Mouse (Mus musculus) heart, embryonic 15.5 days (tissue): ENCODE measurements around the gene Pxmp2. TPM values are rescaled to one million over a fixed set of nuclear protein-coding genes. Genes with fewer than 3 reads are reported as not detected.

ENCODE experiments used
- ATAC-seq: fragments of 200-750 bp; cut with Nextera tagmentation; replicated peaks from 2 replicates; pipeline ENCODE4 v1.8.0; 2017; ENCODE audit warnings: low read depth, moderate TSS enrichment; ENCODE audit not compliant: insufficient number of reproducible peaks, insufficient read depth, low FRiP score
- H3K27ac ChIP-seq: fragments of 300-500 bp; sonication (generic); 2 replicates; pipeline ENCODE4 v1.5.1; 2015; ENCODE audit warnings: mild to moderate bottlenecking, inconsistent platforms
- H3K27me3 ChIP-seq: fragments of 300-500 bp; sonication (generic); 2 replicates; pipeline ENCODE4 v1.6.1; 2015; ENCODE audit warnings: inconsistent platforms
- H3K36me3 ChIP-seq: fragments of 300-500 bp; sonication (generic); 2 replicates; pipeline ENCODE4 v1.6.1; 2015; ENCODE audit warnings: mild to moderate bottlenecking, inconsistent platforms
- H3K4me1 ChIP-seq: fragments of 300-500 bp; sonication (generic); replicated peaks from 2 replicates; pipeline ENCODE4 v1.6.1; 2015; ENCODE audit warnings: inconsistent platforms
- H3K4me2 ChIP-seq: fragments of 300-500 bp; sonication (generic); 2 replicates; pipeline ENCODE4 v1.6.1; 2015; ENCODE audit warnings: inconsistent platforms, mild to moderate bottlenecking, moderate library complexity
- H3K4me3 ChIP-seq: fragments of 300-500 bp; sonication (generic); 2 replicates; pipeline ENCODE4 v1.5.1; 2015; ENCODE audit warnings: mild to moderate bottlenecking, inconsistent platforms
- H3K9ac ChIP-seq: fragments of 300-500 bp; sonication (generic); 2 replicates; pipeline ENCODE4 v1.6.1; 2015; ENCODE audit warnings: mild to moderate bottlenecking, inconsistent platforms
- H3K9me3 ChIP-seq: fragments of 300-500 bp; sonication (generic); replicated peaks from 2 replicates; pipeline ENCODE4 v1.6.1; 2016; ENCODE audit warnings: inconsistent platforms
- WGBS: fragments of 180-500 bp; shearing (Covaris S2); methylation state at CpG from one replicate; pipeline ENCODE4 v1.1.7; 2015; ENCODE audit warnings: mixed read lengths; 5-methylcytosine and 5-hydroxymethylcytosine counted together
- polyA plus RNA-seq: library from polyadenylated mRNA; unstranded; fragments of >200 nt; fragmentation: Nextera tagmentation; extraction: Ambion mirVana; gene quantifications from 2 replicates; pipeline ENCODE4 v1.2.1, GENCODE M21; 2015

Pxmp2 gene
- polyA plus RNA-seq = 17.6 and 23.9 TPM in 2 replicates

GRCm38 (mm10) chr5:110285770-110286445 lies at the start of gene Pxmp2, which contains the start of gene Pole:
Pxmp2 (minus strand) TSS chr5:110286186.
Pole (plus strand) TSS chr5:110286306.
- H3K9me3 ChIP-seq = no peaks in the 10 kb centered on the region
- H3K4me3 ChIP-seq = peak within 1 kb of the TSS; percentile 75
- WGBS = under 1% methylated on average over 61 of the region's 64 CpGs
- peak within 1 kb of the TSS; percentile 75 for H3K9ac ChIP-seq
- H3K4me2 ChIP-seq = peak within 1 kb of the TSS; percentile 95
- peaks cover 7% of the 10 kb centered on the region for H3K36me3 ChIP-seq
- H3K27me3 ChIP-seq = no peaks in the 10 kb centered on the region
- ATAC-seq = peak; percentile 100
- peak within 1 kb of the TSS; percentile 61 for H3K27ac ChIP-seq
- peaks cover 16% of the 10 kb centered on the region for H3K4me1 ChIP-seq

DNA sequence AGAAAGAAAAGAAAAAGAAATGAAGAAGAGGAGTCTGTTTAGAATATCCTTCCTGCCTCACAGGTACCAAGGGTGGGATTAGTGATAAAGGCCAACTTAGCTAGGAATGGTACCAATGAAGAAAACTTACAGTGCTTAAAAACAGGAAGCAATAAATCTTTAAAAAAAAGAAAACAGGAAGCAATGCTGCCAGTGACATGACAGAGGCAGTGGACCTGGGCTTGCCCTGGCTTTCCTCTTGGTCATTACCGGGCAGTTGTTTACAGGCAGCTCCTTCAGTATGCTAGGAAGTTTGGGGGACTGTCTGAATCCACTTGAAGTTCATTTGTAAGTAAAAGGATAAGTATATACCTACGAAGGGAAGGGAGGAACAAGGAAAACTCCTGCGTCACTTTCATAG lies 44.5 kb upstream of the Pxmp2 start:
- no peaks in the 10 kb centered on the region for H3K9me3 ChIP-seq
- H3K27me3 ChIP-seq = no peaks in the 10 kb centered on the region
- no peak for ATAC-seq
- 83% methylated on average over 3 of the region's 3 CpGs for WGBS
- H3K27ac ChIP-seq = no peak overlapping the region
- peaks cover 65% of the 10 kb centered on the region for H3K36me3 ChIP-seq
- no peak overlapping the region for H3K9ac ChIP-seq
- no peak overlapping the region for H3K4me2 ChIP-seq
- no peak overlapping the region for H3K4me3 ChIP-seq
- H3K4me1 ChIP-seq = no peaks in the 10 kb centered on the region

GRCm38 (mm10) chr5:110313127-110313526 lies 27.1 kb upstream of the Pxmp2 start:
- H3K9me3 ChIP-seq = no peaks in the 10 kb centered on the region
- no peak overlapping the region for H3K4me2 ChIP-seq
- 87% methylated on average over 3 of the region's 3 CpGs for WGBS
- H3K9ac ChIP-seq = no peak overlapping the region
- H3K4me1 ChIP-seq = no peaks in the 10 kb centered on the region
- H3K27me3 ChIP-seq = no peaks in the 10 kb centered on the region
- H3K36me3 ChIP-seq = peaks cover 43% of the 10 kb centered on the region
- ATAC-seq = no peak
- H3K4me3 ChIP-seq = no peak overlapping the region
- H3K27ac ChIP-seq = no peak overlapping the region

GRCm38 (mm10) chr5:110308861-110309260 lies 22.9 kb upstream of the Pxmp2 start:
- H3K27me3 ChIP-seq = no peaks in the 10 kb centered on the region
- no peak for ATAC-seq
- H3K9me3 ChIP-seq = no peaks in the 10 kb centered on the region
- no peak overlapping the region for H3K4me3 ChIP-seq
- WGBS = 96% methylated on average over 7 of the region's 7 CpGs
- H3K9ac ChIP-seq = no peak overlapping the region
- H3K27ac ChIP-seq = no peak overlapping the region
- no peaks in the 10 kb centered on the region for H3K4me1 ChIP-seq
- no peak overlapping the region for H3K4me2 ChIP-seq
- H3K36me3 ChIP-seq = peaks cover 61% of the 10 kb centered on the region

DNA sequence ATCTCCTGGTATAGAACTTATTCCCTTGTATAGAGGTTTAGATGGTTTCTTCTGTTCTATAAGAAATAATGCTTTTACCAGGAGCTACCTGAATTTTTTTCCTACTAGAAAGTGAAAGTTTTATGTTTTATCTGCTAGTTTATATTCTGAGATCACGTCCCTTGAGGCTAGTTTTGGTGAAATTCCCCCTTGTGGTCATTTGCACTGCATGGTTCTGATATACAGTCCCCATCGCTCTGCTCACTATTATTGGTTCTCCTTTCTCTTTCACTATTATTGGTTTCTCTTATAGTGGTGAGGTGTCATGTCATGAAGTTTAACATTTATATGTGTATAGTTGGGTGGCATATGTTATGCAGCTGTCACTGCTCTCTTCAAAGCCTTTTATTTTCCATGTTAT lies 14.6 kb upstream of the Pxmp2 start:
- Histone ChIP-seq H3K27me3 (no peaks in the 10 kb centered on the region), H3K4me2 (no peak overlapping the region), H3K9ac (no peak overlapping the region), H3K27ac (no peak overlapping the region), H3K9me3 (no peaks in the 10 kb centered on the region), H3K36me3 (peaks cover 35% of the 10 kb centered on the region), H3K4me1 (no peaks in the 10 kb centered on the region), H3K4me3 (no peak overlapping the region)
- no peak for ATAC-seq
- 90% methylated on average over 2 of the region's 2 CpGs for WGBS

DNA sequence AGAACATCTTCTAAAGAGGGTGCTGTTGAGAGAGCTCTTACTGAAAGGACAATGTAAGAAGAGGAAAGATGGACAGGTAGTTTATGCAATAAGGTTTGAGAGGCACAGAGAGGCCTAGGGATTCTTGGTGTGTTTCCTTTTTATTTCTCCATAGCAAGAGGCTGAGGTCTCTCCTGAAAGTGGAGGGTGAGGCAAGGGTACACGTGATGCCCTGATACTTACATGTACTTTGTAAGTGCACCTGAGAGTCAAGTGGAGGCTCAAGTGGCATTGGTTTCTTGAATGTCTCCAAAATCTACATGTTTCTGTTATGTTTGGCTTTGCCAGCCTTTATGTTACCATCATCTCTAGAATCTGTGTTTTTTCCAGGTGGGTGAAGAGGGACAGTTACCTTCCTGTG lies 10.7 kb upstream of the Pxmp2 start:
- H3K4me1 ChIP-seq = no peaks in the 10 kb centered on the region
- no peak overlapping the region for H3K9ac ChIP-seq
- H3K4me2 ChIP-seq = no peak overlapping the region
- 81% methylated on average over 1 of the region's 1 CpGs for WGBS
- H3K9me3 ChIP-seq = no peaks in the 10 kb centered on the region
- no peak overlapping the region for H3K27ac ChIP-seq
- H3K27me3 ChIP-seq = no peaks in the 10 kb centered on the region
- ATAC-seq = no peak
- peaks cover 21% of the 10 kb centered on the region for H3K36me3 ChIP-seq
- H3K4me3 ChIP-seq = no peak overlapping the region

GRCm38 (mm10) chr5:110291649-110292048 lies 5.7 kb upstream of the Pxmp2 start:
- Histone ChIP-seq H3K4me2 (no peak overlapping the region), H3K4me3 (no peak overlapping the region), H3K4me1 (peaks cover 4% of the 10 kb centered on the region; the same call in 1 of the 2 replicates), H3K9ac (no peak overlapping the region), H3K27ac (no peak overlapping the region), H3K27me3 (no peaks in the 10 kb centered on the region), H3K9me3 (no peaks in the 10 kb centered on the region), H3K36me3 (peaks cover 25% of the 10 kb centered on the region)
- ATAC-seq = no peak
- WGBS = 89% methylated on average over 1 of the region's 1 CpGs

GRCm38 (mm10) chr5:110287084-110287475 lies 1.1 kb upstream of the Pxmp2 start:
- Histone ChIP-seq H3K36me3 (peaks cover 14% of the 10 kb centered on the region), H3K27ac (no peak overlapping the region), H3K27me3 (no peaks in the 10 kb centered on the region), H3K9ac (no peak overlapping the region; the same call in 1 of the 2 replicates), H3K9me3 (no peaks in the 10 kb centered on the region), H3K4me1 (peaks cover 16% of the 10 kb centered on the region), H3K4me3 (peak overlapping the region; percentile 75), H3K4me2 (peak overlapping the region; percentile 95)
- 66% methylated on average over 2 of the region's 2 CpGs for WGBS
- no peak for ATAC-seq

GRCm38 (mm10) chr5:110286446-110287083 lies 579 bp upstream of the Pxmp2 start:
- Histone ChIP-seq H3K9me3 (no peaks in the 10 kb centered on the region), H3K4me2 (peak overlapping the region; percentile 95), H3K4me3 (peak overlapping the region; percentile 75), H3K36me3 (peaks cover 14% of the 10 kb centered on the region), H3K9ac (peak overlapping the region; percentile 75), H3K4me1 (peaks cover 16% of the 10 kb centered on the region), H3K27ac (peak overlapping the region; percentile 50; the same call in 1 of the 2 replicates), H3K27me3 (no peaks in the 10 kb centered on the region)
- WGBS = 2% methylated on average over 28 of the region's 31 CpGs
- ATAC-seq = no peak; the same call in 1 of the 2 replicates

GRCm38 (mm10) chr5:110285156-110285555 lies 830 bp downstream of the Pxmp2 start:
- 2% methylated on average over 15 of the region's 15 CpGs for WGBS
- no peaks in the 10 kb centered on the region for H3K27me3 ChIP-seq
- H3K27ac ChIP-seq = no peak overlapping the region
- H3K9ac ChIP-seq = peak overlapping the region; percentile 61
- no peaks in the 10 kb centered on the region for H3K9me3 ChIP-seq
- H3K36me3 ChIP-seq = peaks cover 6% of the 10 kb centered on the region; the same call in 1 of the 2 replicates
- ATAC-seq = no peak
- peaks cover 16% of the 10 kb centered on the region for H3K4me1 ChIP-seq
- H3K4me3 ChIP-seq = peak overlapping the region; percentile 75
- peak overlapping the region; percentile 95 for H3K4me2 ChIP-seq

GRCm38 (mm10) chr5:110284536-110284935 lies 1.4 kb downstream of the Pxmp2 start:
- ATAC-seq = no peak
- 7% methylated on average over 4 of the region's 4 CpGs for WGBS

More at GRCm38 (mm10) chr5:110284536-110284935, 1.4 kb downstream of the Pxmp2 start:
- Histone ChIP-seq H3K36me3 (peaks cover 3% of the 10 kb centered on the region; the same call in 1 of the 2 replicates), H3K9ac (no peak overlapping the region), H3K4me1 (peaks cover 16% of the 10 kb centered on the region), H3K4me2 (peak overlapping the region; percentile 95), H3K9me3 (no peaks in the 10 kb centered on the region), H3K27ac (no peak overlapping the region), H3K27me3 (no peaks in the 10 kb centered on the region), H3K4me3 (peak overlapping the region; percentile 75)
